Mouse (Mus musculus) cerebellum, adult 18-20 months (tissue): ENCODE data around the gene Sh3d19.

Source experiments
- DNase-seq, 2 experiments: peaks; one replicate each; pipeline ENCODE4 v3.0.0; 2021

The Sh3d19 gene

GRCm38 (mm10) chr3:85970742-85971598, at the start of gene Sh3d19:
Gene Sh3d19, plus strand, starts transcription at chr3:85971109.
- peak; percentile 80 to 81 for DNase-seq

DNA sequence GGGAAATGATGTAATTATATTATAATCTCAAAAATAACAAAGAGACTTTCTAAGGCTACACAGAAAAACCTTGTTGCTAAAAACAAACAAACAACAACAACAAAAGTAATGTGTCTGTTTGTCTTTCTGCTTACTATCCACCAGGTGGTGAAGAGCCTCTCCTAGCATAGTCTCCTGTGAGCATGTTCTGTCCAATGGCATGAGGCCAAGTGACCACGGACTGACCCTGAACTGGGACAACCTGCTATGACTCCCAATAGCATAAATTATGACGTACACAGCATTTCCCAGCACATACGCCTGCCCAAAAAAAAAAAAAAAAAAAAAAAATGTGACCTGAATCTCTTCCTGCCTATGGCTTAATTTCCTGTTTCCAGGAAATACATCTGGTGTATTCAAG, 48.6 kb upstream of the Sh3d19 start:
- peak; percentile 7 to 10 for DNase-seq

GRCm38 (mm10) chr3:85923343-85923742, 47.6 kb upstream of the Sh3d19 start:
- peak in 1 of 2 experiments; percentile 5 for DNase-seq

GRCm38 (mm10) chr3:85923954-85924945, 46.7 kb upstream of the Sh3d19 start:
- peak; percentile 82 to 86 for DNase-seq

GRCm38 (mm10) chr3:85927296-85927695, 43.6 kb upstream of the Sh3d19 start:
- no peak for DNase-seq

- no peak for DNase-seq
Observed at GRCm38 (mm10) chr3:85928140-85928611, 42.7 kb upstream of the Sh3d19 start.

DNA sequence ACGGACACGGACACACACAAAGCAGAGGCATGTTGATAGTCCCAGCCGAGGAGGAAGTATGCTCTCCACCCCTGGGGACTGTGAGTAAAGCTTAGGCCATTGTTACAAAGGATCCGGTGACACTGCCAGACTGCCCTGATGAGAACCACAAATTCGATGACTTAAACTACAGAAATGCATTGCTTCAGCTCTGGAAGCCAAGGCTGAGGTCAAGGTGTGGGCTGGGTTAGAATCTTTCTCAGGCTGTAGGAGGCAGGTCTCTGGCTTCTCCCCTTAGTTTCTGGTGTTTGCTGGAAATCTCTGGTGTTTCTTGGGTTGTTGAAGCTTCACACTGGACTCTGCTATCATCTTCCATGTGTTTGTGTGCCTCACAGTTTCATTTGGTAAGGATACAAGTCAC, 41.2 kb upstream of the Sh3d19 start:
- no peak for DNase-seq

DNA sequence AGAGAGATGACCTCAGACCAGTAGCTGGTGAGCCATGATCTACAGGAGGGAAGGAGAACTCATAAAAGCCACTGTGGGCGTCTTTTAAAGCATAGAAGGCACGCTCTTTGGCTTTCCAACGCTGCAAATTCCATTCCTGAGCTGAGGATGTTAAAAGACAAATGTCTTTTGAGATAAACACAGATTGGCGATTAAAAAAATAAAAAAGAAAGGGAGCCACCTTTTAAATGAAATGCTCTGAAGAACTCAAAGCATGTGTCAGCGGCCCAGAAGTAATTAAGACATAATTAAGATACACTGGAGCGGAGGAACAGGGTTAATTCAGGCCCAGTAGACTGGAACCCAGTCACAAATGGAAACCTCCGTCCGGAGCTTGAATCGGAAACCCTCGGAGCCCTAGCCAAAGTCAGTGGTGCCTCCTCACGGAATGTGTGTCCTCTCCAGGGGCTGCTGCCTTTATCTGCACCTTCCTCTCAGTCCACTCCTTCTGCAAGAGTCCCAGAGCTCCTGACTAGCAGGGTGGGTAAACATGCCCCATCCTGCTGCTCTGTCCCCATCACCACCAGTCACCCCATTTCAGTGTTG, 40.1 kb upstream of the Sh3d19 start:
- no peak for DNase-seq

- no peak for DNase-seq
Observed at GRCm38 (mm10) chr3:85931859-85932258, 39.0 kb upstream of the Sh3d19 start.

- no peak for DNase-seq
Observed at GRCm38 (mm10) chr3:85933586-85933985, 37.3 kb upstream of the Sh3d19 start.

DNA sequence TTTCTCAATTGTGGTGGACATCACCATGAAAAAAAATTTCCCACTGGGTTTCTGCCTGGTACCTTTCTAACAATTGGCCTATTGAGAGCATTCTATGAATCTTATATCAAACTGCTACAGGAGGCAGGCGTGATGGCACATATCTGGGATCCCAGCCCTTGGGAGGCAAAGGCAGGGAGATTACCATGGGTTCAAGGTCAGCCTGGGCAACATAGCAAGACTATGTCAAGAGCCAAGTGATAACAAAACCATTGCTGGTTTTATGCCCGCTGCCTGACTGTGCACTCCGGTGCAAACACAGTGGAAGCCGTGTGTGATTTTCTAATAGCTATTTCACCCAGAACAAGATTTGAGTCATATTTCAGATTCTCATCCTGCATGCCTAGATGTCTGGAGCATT, 20.0 kb upstream of the Sh3d19 start:
- DNase-seq, result no peak

DNA sequence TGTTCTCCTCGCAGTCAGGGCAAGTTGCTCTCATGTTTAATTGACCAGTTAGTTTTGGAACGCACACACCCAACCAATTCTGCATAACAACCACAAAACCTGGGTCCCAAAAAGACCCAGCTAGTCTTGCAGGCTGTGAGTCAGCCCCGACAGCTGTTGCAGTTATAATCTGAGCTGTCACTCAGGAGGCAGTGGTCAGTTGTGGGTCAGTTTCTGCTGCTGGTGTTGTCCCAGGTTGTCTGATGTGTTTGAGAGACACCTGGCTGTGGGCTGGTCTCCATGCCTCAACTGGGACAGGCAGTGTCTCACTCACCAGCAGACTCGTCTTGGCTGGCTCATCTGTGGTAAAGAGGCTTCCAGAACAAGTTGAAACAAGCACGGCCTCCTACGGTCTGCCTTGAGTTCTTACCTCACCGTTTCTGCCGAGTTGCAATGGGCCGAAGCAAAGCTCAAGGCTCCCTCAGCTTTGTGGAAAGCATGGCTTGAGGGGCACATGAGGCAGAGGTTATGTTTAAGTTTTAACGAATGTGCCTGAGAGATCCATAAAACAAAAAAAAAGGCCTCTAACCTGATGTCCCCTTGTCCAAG, 18.1 kb upstream of the Sh3d19 start:
- DNase-seq, result no peak

GRCm38 (mm10) chr3:85955269-85955668, 15.6 kb upstream of the Sh3d19 start:
- no peak for DNase-seq

GRCm38 (mm10) chr3:85955704-85956103, 15.2 kb upstream of the Sh3d19 start:
- DNase-seq, result no peak

DNA sequence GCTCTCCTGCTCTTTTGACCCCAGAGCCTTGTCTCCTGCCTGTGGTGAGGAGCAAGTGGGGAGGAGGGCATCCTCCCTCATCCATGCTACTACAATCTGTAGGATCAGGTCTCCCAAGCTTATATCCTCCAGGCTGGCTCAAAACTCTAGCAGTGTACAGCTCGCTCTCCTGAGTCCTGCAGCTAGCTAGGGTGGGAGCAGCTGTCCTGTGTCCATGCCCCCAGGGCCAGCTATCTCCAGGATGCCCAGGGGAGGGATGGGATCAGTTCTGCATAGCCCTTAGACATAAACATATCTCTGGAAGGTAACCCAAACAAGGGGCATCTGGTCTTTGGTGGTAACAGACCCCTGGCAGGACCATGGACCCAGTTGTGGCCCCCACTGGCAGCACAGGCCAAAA, 11.2 kb upstream of the Sh3d19 start:
- DNase-seq, result no peak

- DNase-seq, result no peak
Observed at GRCm38 (mm10) chr3:85961134-85961533, 9.8 kb upstream of the Sh3d19 start.

GRCm38 (mm10) chr3:85965479-85965878, 5.4 kb upstream of the Sh3d19 start:
- DNase-seq, result no peak

GRCm38 (mm10) chr3:85969040-85969439, 1.9 kb upstream of the Sh3d19 start:
- no peak for DNase-seq

DNA sequence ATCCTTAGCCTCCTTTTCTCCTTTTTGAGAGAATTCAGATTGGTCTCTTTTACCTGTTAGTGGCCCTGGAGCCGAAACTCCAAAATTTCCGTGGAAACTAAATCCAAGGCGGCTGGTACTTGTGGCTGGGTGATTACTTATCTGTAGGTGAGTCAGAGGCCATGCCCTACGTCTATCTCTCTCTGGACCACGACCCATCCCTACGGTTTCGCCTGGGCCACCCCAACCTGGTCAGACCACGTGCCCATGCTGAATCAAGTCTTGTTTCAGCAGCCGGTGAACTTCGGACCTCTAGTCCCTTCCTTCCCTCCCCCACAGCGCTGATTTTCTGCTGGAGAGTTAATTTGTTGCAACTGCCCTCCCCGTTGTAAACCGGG, 678 bp downstream of the Sh3d19 start:
- peak in 1 of 2 experiments; percentile 24 for DNase-seq

DNA sequence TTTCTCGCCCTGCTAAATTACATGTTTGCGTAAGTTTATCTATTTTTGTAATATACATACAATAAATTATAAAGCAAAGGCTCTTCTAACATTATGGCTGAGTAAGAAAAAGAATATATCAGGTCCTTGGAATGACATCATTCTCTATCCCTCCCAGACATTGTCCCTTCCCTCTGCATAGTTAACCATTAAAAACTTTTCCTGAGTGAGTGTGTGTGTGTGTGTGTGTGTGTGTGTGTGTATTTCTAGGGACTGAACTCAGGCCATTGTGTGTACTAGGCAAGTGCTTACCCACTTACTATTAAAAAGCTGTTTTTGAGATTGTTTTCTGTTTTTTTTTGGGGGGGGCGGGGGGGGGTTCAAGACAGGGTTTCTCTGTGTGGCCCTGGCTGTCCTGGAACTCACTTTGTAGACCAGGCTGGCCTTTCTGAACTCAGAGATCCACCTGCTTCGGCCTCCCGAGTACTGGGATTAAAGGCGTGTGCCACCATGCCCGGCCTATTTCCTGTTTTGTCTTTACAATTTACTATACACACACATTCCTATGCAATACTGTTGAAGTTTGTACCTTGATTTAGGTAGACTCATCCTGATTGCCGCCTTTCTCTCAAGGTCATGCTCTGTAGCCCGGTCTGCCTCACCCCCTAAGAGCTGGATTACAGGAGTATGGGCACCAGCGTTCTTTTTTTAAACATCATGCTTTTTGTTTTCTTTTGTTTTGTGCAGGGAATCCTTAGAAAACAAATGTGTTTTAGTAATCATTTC, 2.6 kb downstream of the Sh3d19 start:
- DNase-seq, result no peak

DNA sequence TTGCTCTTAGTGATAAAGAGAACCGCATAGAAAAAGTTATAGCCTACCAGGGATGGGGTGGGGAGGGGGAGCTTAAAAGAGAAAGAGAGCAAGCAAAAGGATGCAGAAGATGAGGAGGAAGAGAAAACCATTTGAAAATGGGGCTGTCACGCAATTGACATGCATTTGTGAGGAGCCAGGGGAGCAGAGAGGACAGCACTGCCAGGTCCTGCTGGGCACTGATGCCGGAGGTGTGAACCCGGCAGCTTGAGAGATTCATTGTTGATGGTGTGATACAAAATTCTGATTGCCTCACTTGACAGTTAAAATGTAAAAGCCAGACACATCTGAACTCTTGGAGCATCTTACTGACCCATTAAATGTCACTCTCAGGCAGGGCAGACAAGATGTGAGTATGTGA, 3.5 kb downstream of the Sh3d19 start:
- peak in 1 of 2 experiments; percentile 8 for DNase-seq

DNA sequence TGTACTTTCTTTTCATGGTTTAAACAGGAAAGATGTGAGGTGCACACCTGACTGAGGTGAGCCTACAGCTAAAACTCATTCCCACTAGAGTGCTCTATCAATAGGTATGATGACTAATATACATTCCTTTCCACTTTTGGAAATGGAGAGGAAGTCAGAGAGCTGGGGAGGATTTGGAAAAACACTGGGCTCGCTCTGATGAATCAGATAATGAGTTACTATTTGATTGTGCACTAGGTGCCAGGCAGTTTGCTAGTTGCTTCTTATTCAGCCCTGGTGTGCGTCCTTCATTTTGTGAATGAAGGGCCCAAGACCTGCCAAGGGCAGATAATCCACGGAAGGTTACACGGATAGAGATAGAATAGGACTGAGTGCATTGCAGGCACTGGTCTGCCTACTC, 9.1 kb downstream of the Sh3d19 start:
- DNase-seq, result no peak
